Mouse (Mus musculus) G1E (cell line): ENCODE measurements around the gene Clmn.

Experiments used
- CTCF ChIP-seq: IDR thresholded peaks from 2 replicates; pipeline ENCODE4 v1.5.1; 2012; ENCODE audit warnings: low read depth, low read length, inconsistent platforms, mixed read lengths
- GATA1 ChIP-seq: IDR thresholded peaks from 2 replicates; pipeline ENCODE4 v1.6.1; 2012; ENCODE audit warnings: borderline replicate concordance, low read length, inconsistent platforms, mixed read lengths
- TAL1 ChIP-seq: conservative IDR thresholded peaks from 2 replicates; pipeline ENCODE4 v1.6.1; 2012; ENCODE audit warnings: low read depth, low read length, inconsistent platforms, mixed read lengths

DNA sequence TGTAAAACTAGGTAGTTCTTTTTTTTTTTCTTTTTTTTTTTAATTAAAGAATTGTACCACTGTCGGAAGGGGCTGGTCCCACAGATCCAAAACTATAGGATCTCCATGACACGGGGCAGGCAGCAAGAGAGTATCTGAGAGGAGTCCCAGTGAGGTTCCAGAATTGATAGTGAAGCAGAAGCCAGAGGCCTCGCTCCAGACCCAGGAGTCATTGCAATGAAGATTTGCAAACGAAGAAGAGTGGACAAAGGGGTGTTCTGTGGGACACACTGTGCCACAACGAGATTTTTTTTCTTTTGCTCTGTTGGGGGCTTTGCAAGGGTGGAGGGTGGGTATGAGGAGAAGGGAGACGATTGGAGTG, 40.0 kb downstream of the Clmn start:
- TF ChIP-seq TAL1 (no peak), CTCF (no peak), GATA1 (no peak)
